Mouse (Mus musculus) testis, adult 2 months (tissue): ENCODE data around the gene Tmem8b. TPM values are rescaled to one million over a fixed set of nuclear protein-coding genes. Genes with fewer than 3 reads are reported as not detected.

Experiments
- H3K27ac ChIP-seq: fragments of 200-500 bp; 2 replicates; pipeline ENCODE4 v1.5.1; 2012; ENCODE audit warnings: low read depth, low read length; ENCODE audit not compliant: control insufficient read depth, insufficient read depth
- H3K27me3 ChIP-seq: fragments of 200-500 bp; 2 replicates; pipeline ENCODE4 v1.6.1; 2012; ENCODE audit warnings: mild to moderate bottlenecking, low read length, moderate library complexity; ENCODE audit not compliant: control insufficient read depth, insufficient read depth
- H3K36me3 ChIP-seq: fragments of 200-500 bp; 2 replicates; pipeline ENCODE4 v1.6.1; 2012; ENCODE audit warnings: mild to moderate bottlenecking, low read length; ENCODE audit not compliant: control insufficient read depth, insufficient read depth
- H3K4me1 ChIP-seq: fragments of 200-500 bp; 2 replicates; pipeline ENCODE4 v1.6.1; 2012; ENCODE audit warnings: low read length; ENCODE audit not compliant: control insufficient read depth, insufficient read depth
- H3K4me3 ChIP-seq: fragments of 200-500 bp; 2 replicates; pipeline ENCODE4 v1.5.1; 2012; ENCODE audit warnings: low read depth, mild to moderate bottlenecking, low read length, moderate library complexity, mixed read lengths; ENCODE audit not compliant: control insufficient read depth
- CTCF ChIP-seq: fragments of 200-500 bp; IDR thresholded peaks from 2 replicates; pipeline ENCODE4 v1.5.1; 2012; ENCODE audit warnings: low read depth, mild to moderate bottlenecking, inconsistent platforms, low read length, moderate library complexity; ENCODE audit not compliant: control insufficient read depth, insufficient read depth, insufficient replicate concordance
- POLR2A ChIP-seq: fragments of 200-500 bp; IDR thresholded peaks from 2 replicates; pipeline ENCODE4 v1.6.1; 2012; ENCODE audit warnings: low read depth, mild to moderate bottlenecking, inconsistent platforms, low read length, moderate library complexity; ENCODE audit not compliant: control insufficient read depth
- polyA plus RNA-seq: library from polyadenylated mRNA; depleted of rRNA; stranded (reverse); fragments of >200 nt; gene quantifications from 2 replicates; pipeline ENCODE4 v1.2.3, GENCODE M21; 2012; rRNA removed

Gene Tmem8b
- polyA plus RNA-seq, result 55.7 and 59.7 TPM in 2 replicates

- H3K4me1 ChIP-seq, result peaks cover 13% of the 10 kb centered on the region
- H3K4me3 ChIP-seq, result peak within 1 kb of the TSS; percentile 86
- no peaks in the 10 kb centered on the region for H3K27me3 ChIP-seq
- H3K27ac ChIP-seq, result peak within 1 kb of the TSS; percentile 96
- H3K36me3 ChIP-seq, result no peaks in the 10 kb centered on the region
- TF ChIP-seq CTCF, result no peak
- peak; percentile 68 for TF ChIP-seq POLR2A
Measured at GRCm38 (mm10) chr4:43668782-43669427, at the start of gene Tmem8b, which contains the start of gene Fam221b. Tmem8b (plus strand) TSS chr4:43668971. Fam221b (minus strand) TSS chr4:43669145.

- Histone ChIP-seq H3K4me3 (no peak overlapping the region), H3K27me3 (no peaks in the 10 kb centered on the region), H3K4me1 (no peaks in the 10 kb centered on the region; the same call in 1 of the 2 replicates), H3K36me3 (no peaks in the 10 kb centered on the region), H3K27ac (no peak overlapping the region)
- TF ChIP-seq CTCF, result no peak
- no peak for TF ChIP-seq POLR2A
Measured at GRCm38 (mm10) chr4:43620146-43620778, 48.5 kb upstream of the Tmem8b start.

GRCm38 (mm10) chr4:43629106-43629817, 39.5 kb upstream of the Tmem8b start:
- Histone ChIP-seq H3K4me1 (peaks cover 20% of the 10 kb centered on the region), H3K4me3 (no peak overlapping the region), H3K27ac (no peak overlapping the region), H3K27me3 (peaks cover 2% of the 10 kb centered on the region; the same call in 1 of the 2 replicates), H3K36me3 (no peaks in the 10 kb centered on the region)
- TF ChIP-seq CTCF, result no peak
- TF ChIP-seq POLR2A, result no peak

DNA sequence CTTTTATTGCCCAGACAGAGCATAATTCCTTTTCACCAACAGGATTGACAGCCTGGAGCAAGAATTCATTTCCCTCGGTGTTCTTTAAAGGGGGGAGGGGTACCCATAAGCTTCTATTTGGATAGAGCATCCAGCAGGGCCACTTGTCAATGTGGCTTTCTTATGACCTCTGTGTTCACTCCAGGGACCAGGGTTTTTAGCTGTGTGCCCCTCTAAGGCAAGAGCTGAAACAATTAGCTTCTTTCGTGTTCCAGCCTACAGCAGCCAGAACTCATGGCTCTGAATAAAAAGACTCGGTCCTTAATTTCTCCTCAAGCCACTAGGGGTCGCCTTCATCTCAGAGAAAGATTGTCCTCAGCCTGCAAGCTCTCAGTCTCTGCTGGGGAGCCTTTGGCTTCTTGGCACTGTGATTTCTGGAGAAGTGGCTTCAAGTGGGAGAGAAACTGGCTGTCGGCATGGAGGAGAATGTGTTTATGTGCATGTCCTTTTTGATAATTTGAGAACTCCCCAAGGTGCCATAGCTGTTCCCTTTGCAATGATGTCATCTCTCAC, 38.7 kb upstream of the Tmem8b start:
- H3K27ac ChIP-seq, result no peak overlapping the region
- peak; percentile 52 for TF ChIP-seq CTCF
- no peak for TF ChIP-seq POLR2A
- H3K4me3 ChIP-seq, result no peak overlapping the region

DNA sequence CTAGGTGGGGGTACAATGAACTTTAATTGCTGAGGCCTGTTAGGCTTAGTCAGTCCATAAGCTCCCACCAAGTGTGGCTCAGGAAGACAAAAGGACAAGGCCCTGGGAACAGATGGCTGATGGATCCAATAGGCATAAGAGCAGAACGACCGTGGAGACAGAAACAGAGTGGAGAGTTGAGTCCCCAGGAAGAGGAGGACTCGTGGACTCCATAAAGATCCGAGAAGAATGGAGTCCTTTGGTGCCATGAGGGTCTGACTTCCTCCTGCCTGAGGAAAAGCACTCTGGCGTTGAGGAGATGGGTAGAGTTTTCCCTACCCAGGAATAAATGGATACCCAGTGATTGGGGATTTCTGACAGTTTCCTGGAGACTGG, 38.1 kb upstream of the Tmem8b start:
- TF ChIP-seq POLR2A (no peak), CTCF (no peak)
- peaks cover 20% of the 10 kb centered on the region for H3K4me1 ChIP-seq
- no peaks in the 10 kb centered on the region for H3K36me3 ChIP-seq
- peaks cover 2% of the 10 kb centered on the region; the same call in 1 of the 2 replicates for H3K27me3 ChIP-seq
- H3K4me3 ChIP-seq, result no peak overlapping the region
- H3K27ac ChIP-seq, result no peak overlapping the region

More for the DNA sequence above, 38.7 kb upstream of the Tmem8b start:
- Histone ChIP-seq H3K4me1 (peaks cover 20% of the 10 kb centered on the region), H3K36me3 (no peaks in the 10 kb centered on the region), H3K27me3 (peaks cover 2% of the 10 kb centered on the region; the same call in 1 of the 2 replicates)

- Histone ChIP-seq H3K27ac (no peak within 1 kb of the TSS), H3K27me3 (peaks cover 2% of the 10 kb centered on the region; the same call in 1 of the 2 replicates), H3K4me3 (peak within 1 kb of the TSS; percentile 52), H3K36me3 (no peaks in the 10 kb centered on the region), H3K4me1 (peaks cover 20% of the 10 kb centered on the region)
- TF ChIP-seq CTCF (no peak), POLR2A (no peak)
Measured at GRCm38 (mm10) chr4:43631046-43631955, 37.5 kb upstream of the Tmem8b start, which contains the start of gene Npr2. Npr2 (plus strand) TSS chr4:43631935.
